9 mouse cellular contexts compared by ENCODE assay signal in genomic region chr11:69994401-69995090, GRCm38 (mm10). TPM values are rescaled to one million over a fixed set of nuclear protein-coding genes. Genes with fewer than 3 reads are reported as not detected.
DNase-seq lines count a peak whose midpoint lies in the region; ATAC-seq lines count a peak whose summit lies in the region.
"Had no signal": no experiment of that assay in that cellular context is flagged by ENCODE, and none has a peak within 500 bp of the region (broad histone marks: within the 10 kb centered on the region; RNA-seq: fewer than 3 reads in every experiment).

No protein-coding gene starts in this region.

- peaks cover 36% of the 10 kb centered on the region for H3K4me1 ChIP-seq in heart, embryonic 10.5 days
- H3K4me1 ChIP-seq in megakaryocyte, embryonic 14.5 days = peaks cover 60% of the 10 kb centered on the region
- peaks cover 10% of the 10 kb centered on the region; the same call in 1 of the 2 replicates for H3K4me1 ChIP-seq in limb, embryonic 11.5 days (ENCODE audit: control insufficient read depth, insufficient read depth, low read length)
- peaks cover 15% of the 10 kb centered on the region for H3K4me1 ChIP-seq in stomach, embryonic 14.5 days (ENCODE audit: control insufficient read depth, insufficient read depth, low read length)

- H3K27me3 ChIP-seq in heart, embryonic 10.5 days (ENCODE audit: insufficient read depth, poor library complexity, severe bottlenecking) = no peaks in the 10 kb centered on the region
- H3K27me3 ChIP-seq in megakaryocyte, embryonic 14.5 days (replicated peaks) = no peaks in the 10 kb centered on the region
- H3K27me3 ChIP-seq in limb, embryonic 11.5 days (ENCODE audit: control insufficient read depth, insufficient read depth, low read length) = no peaks in the 10 kb centered on the region
- H3K27me3 ChIP-seq in stomach, embryonic 14.5 days (ENCODE audit: control insufficient read depth, insufficient read depth, low read length) = no peaks in the 10 kb centered on the region

- H3K9me3 ChIP-seq in heart, embryonic 10.5 days = no peaks in the 10 kb centered on the region
- H3K9me3 ChIP-seq in megakaryocyte, embryonic 14.5 days = no peaks in the 10 kb centered on the region
- H3K9me3 ChIP-seq in limb, embryonic 11.5 days (ENCODE audit: control insufficient read depth, low read length) = no peaks in the 10 kb centered on the region
- H3K9me3 ChIP-seq in stomach, embryonic 14.5 days (ENCODE audit: control insufficient read depth, low read depth, low read length) = no peaks in the 10 kb centered on the region
- H3K9me3 ChIP-seq: G1E had no signal

- H3K9ac ChIP-seq in limb, embryonic 11.5 days (ENCODE audit: low read length) = no peak overlapping the region
- no peak overlapping the region for H3K9ac ChIP-seq in stomach, embryonic 14.5 days (replicated peaks; ENCODE audit: low read depth, low read length)

- peak overlapping the region; percentile 99 for H3K4me3 ChIP-seq in heart, embryonic 10.5 days
- peak overlapping the region; percentile 99 for H3K4me3 ChIP-seq in megakaryocyte, embryonic 14.5 days (replicated peaks)
- peak overlapping the region; percentile 98; the same call in 1 of the 2 replicates for H3K4me3 ChIP-seq in limb, embryonic 11.5 days (ENCODE audit: low read depth, low read length)
- H3K4me3 ChIP-seq in stomach, embryonic 14.5 days (ENCODE audit: low read depth, low read length) = 0 out of 2 replicates have a peak overlapping the region, but pooled peaks have one; percentile 65

- H3K4me2 ChIP-seq in limb, embryonic 11.5 days (ENCODE audit: low read depth, severe bottlenecking) = no peak overlapping the region
- H3K4me2 ChIP-seq in stomach, embryonic 14.5 days (replicated peaks; ENCODE audit: low read depth, low read length) = peak overlapping the region; percentile 30; the same call in 1 of the 2 replicates

- 84% methylated on average over 11 of the region's 11 CpGs for WGBS in heart, embryonic 10.5 days
- 90% methylated on average over 11 of the region's 11 CpGs for WGBS in limb, embryonic 11.5 days
- 88% methylated on average over 11 of the region's 11 CpGs for WGBS in stomach, embryonic 14.5 days

- H3K36me3 ChIP-seq in heart, embryonic 10.5 days = peaks cover 47% of the 10 kb centered on the region
- H3K36me3 ChIP-seq in megakaryocyte, embryonic 14.5 days (replicated peaks; ENCODE audit: low read length) = peaks cover 57% of the 10 kb centered on the region
- H3K36me3 ChIP-seq in limb, embryonic 11.5 days (ENCODE audit: control insufficient read depth, insufficient read depth, low read length) = peaks cover 25% of the 10 kb centered on the region
- H3K36me3 ChIP-seq in stomach, embryonic 14.5 days (ENCODE audit: control insufficient read depth, insufficient read depth, low read length) = peaks cover 29% of the 10 kb centered on the region

- no peak overlapping the region for H3K27ac ChIP-seq in heart, embryonic 10.5 days
- no peak overlapping the region for H3K27ac ChIP-seq in limb, embryonic 11.5 days (replicated peaks; ENCODE audit: low read depth, low read length)
- no peak overlapping the region for H3K27ac ChIP-seq in stomach, embryonic 14.5 days (ENCODE audit: low read length)

- no peak for DNase-seq in heart, embryonic 10.5 days (ENCODE audit: low spot score)
- no peak for DNase-seq in heart, adult 9 months (ENCODE audit: low spot score in 2 of 2)
- DNase-seq in limb, embryonic 11.5 days (ENCODE audit: low spot score) = no peak
- no peak for DNase-seq in cerebellum, postnatal 10 days

- no peak for ATAC-seq in megakaryocyte, adult 5-6 weeks (ENCODE audit: poor library complexity, severe bottlenecking)
- ATAC-seq in limb, embryonic 11.5 days (ENCODE audit: insufficient number of reproducible peaks, low FRiP score, low TSS enrichment, low read depth) = no peak
- ATAC-seq in stomach, embryonic 14.5 days (ENCODE audit: insufficient number of reproducible peaks, insufficient read depth, low FRiP score, low read depth) = no peak
- ATAC-seq in erythroid progenitor cell, adult 5-6 weeks (replicated peaks; ENCODE audit: low FRiP score, poor library complexity, severe bottlenecking) = no peak

RNA-seq across cellular contexts. Expression of gene Phf23, which starts 1.0 kb away (rescaled TPM):
- polyA plus RNA-seq in heart, embryonic 10.5 days (2016; fragmentation: Nextera tagmentation; extraction: Ambion mirVana) = 51.8 and 73.3 TPM in 2 replicates
- 24.1 and 85.6 TPM in 2 replicates for polyA plus RNA-seq in megakaryocyte, embryonic 14.5 days (2012; ENCODE audit: insufficient read depth, low replicate concordance)
- 34.0 and 37.0 TPM in 2 replicates for total RNA-seq in megakaryocyte, adult 5-6 weeks (2015)
- total RNA-seq in megakaryocyte, adult 5-6 weeks (2017) = 42.5 and 45.8 TPM in 2 replicates
- 56.1 and 64.9 TPM in 2 replicates for polyA plus RNA-seq in limb, embryonic 11.5 days (2014; fragmentation: Nextera tagmentation; extraction: Ambion mirVana)
- 40.2 and 47.9 TPM in 2 replicates for polyA plus RNA-seq in stomach, embryonic 14.5 days (2014; fragmentation: Nextera tagmentation; extraction: Ambion mirVana)
- total RNA-seq in erythroid progenitor cell, adult 5-6 weeks (2015; ENCODE audit: low replicate concordance) = 18.7 and 21.4 TPM in 2 replicates
- 22.2 and 25.4 TPM in 2 replicates for total RNA-seq in erythroid progenitor cell, adult 5-6 weeks (2017; ENCODE audit: low replicate concordance)

RNA-seq across cellular contexts. Expression of gene Gabarap, which starts 3.6 kb away (rescaled TPM):
- 365 and 379 TPM in 2 replicates for polyA plus RNA-seq in heart, embryonic 10.5 days (2016; fragmentation: Nextera tagmentation; extraction: Ambion mirVana)
- 495 and 977 TPM in 2 replicates for polyA plus RNA-seq in megakaryocyte, embryonic 14.5 days (2012; ENCODE audit: insufficient read depth, low replicate concordance)
- total RNA-seq in megakaryocyte, adult 5-6 weeks (2015) = 843 and 872 TPM in 2 replicates
- 599 and 651 TPM in 2 replicates for total RNA-seq in megakaryocyte, adult 5-6 weeks (2017)
- polyA plus RNA-seq in limb, embryonic 11.5 days (2014; fragmentation: Nextera tagmentation; extraction: Ambion mirVana) = 397 and 432 TPM in 2 replicates
- polyA plus RNA-seq in stomach, embryonic 14.5 days (2014; fragmentation: Nextera tagmentation; extraction: Ambion mirVana) = 496 and 523 TPM in 2 replicates
- 393 and 394 TPM in 2 replicates for total RNA-seq in erythroid progenitor cell, adult 5-6 weeks (2015; ENCODE audit: low replicate concordance)
- total RNA-seq in erythroid progenitor cell, adult 5-6 weeks (2017; ENCODE audit: low replicate concordance) = 161 and 239 TPM in 2 replicates

RNA-seq across cellular contexts. Expression of gene Dvl2, which starts 5.8 kb away (rescaled TPM):
- polyA plus RNA-seq in heart, embryonic 10.5 days (2016; fragmentation: Nextera tagmentation; extraction: Ambion mirVana) = 29.5 and 40.3 TPM in 2 replicates
- polyA plus RNA-seq in megakaryocyte, embryonic 14.5 days (2012; ENCODE audit: insufficient read depth, low replicate concordance) = 28.6 and 64.4 TPM in 2 replicates
- 7.9 and 9.3 TPM in 2 replicates for total RNA-seq in megakaryocyte, adult 5-6 weeks (2015)
- 12.7 and 16.9 TPM in 2 replicates for total RNA-seq in megakaryocyte, adult 5-6 weeks (2017)
- polyA plus RNA-seq in limb, embryonic 11.5 days (2014; fragmentation: Nextera tagmentation; extraction: Ambion mirVana) = 47.3 and 52.0 TPM in 2 replicates
- 29.0 and 29.9 TPM in 2 replicates for polyA plus RNA-seq in stomach, embryonic 14.5 days (2014; fragmentation: Nextera tagmentation; extraction: Ambion mirVana)
- 2.9 and 4.3 TPM in 2 replicates for total RNA-seq in erythroid progenitor cell, adult 5-6 weeks (2015; ENCODE audit: low replicate concordance)
- 0.30 and 2.4 TPM in 2 replicates for total RNA-seq in erythroid progenitor cell, adult 5-6 weeks (2017; ENCODE audit: low replicate concordance)

RNA-seq across cellular contexts. Expression of gene Elp5, which starts 12.2 kb away (rescaled TPM):
- polyA plus RNA-seq in heart, embryonic 10.5 days (2016; fragmentation: Nextera tagmentation; extraction: Ambion mirVana) = 135 and 147 TPM in 2 replicates
- polyA plus RNA-seq in megakaryocyte, embryonic 14.5 days (2012; ENCODE audit: insufficient read depth, low replicate concordance) = 11.0 TPM in 1 of 2 replicates, not detected in the other
- total RNA-seq in megakaryocyte, adult 5-6 weeks (2015) = 44.7 and 63.0 TPM in 2 replicates
- total RNA-seq in megakaryocyte, adult 5-6 weeks (2017) = 35.7 and 40.5 TPM in 2 replicates
- polyA plus RNA-seq in limb, embryonic 11.5 days (2014; fragmentation: Nextera tagmentation; extraction: Ambion mirVana) = 148 and 151 TPM in 2 replicates
- 104 and 111 TPM in 2 replicates for polyA plus RNA-seq in stomach, embryonic 14.5 days (2014; fragmentation: Nextera tagmentation; extraction: Ambion mirVana)
- total RNA-seq in erythroid progenitor cell, adult 5-6 weeks (2015; ENCODE audit: low replicate concordance) = 45.0 and 50.7 TPM in 2 replicates
- 25.3 and 45.8 TPM in 2 replicates for total RNA-seq in erythroid progenitor cell, adult 5-6 weeks (2017; ENCODE audit: low replicate concordance)

RNA-seq across cellular contexts. Expression of gene Ctdnep1, which starts 13.6 kb away (rescaled TPM):
- 20.5 and 23.8 TPM in 2 replicates for polyA plus RNA-seq in heart, embryonic 10.5 days (2016; fragmentation: Nextera tagmentation; extraction: Ambion mirVana)
- 289 and 291 TPM in 2 replicates for polyA plus RNA-seq in megakaryocyte, embryonic 14.5 days (2012; ENCODE audit: insufficient read depth, low replicate concordance)
- 120 and 150 TPM in 2 replicates for total RNA-seq in megakaryocyte, adult 5-6 weeks (2015)
- 26.6 and 27.0 TPM in 2 replicates for total RNA-seq in megakaryocyte, adult 5-6 weeks (2017)
- 22.8 and 27.6 TPM in 2 replicates for polyA plus RNA-seq in limb, embryonic 11.5 days (2014; fragmentation: Nextera tagmentation; extraction: Ambion mirVana)
- 27.2 and 29.5 TPM in 2 replicates for polyA plus RNA-seq in stomach, embryonic 14.5 days (2014; fragmentation: Nextera tagmentation; extraction: Ambion mirVana)
- total RNA-seq in erythroid progenitor cell, adult 5-6 weeks (2015; ENCODE audit: low replicate concordance) = 49.4 and 83.4 TPM in 2 replicates
- 17.1 and 20.9 TPM in 2 replicates for total RNA-seq in erythroid progenitor cell, adult 5-6 weeks (2017; ENCODE audit: low replicate concordance)
